Mouse (Mus musculus): ENCODE results near the gene Mchr1.

Gene Mchr1

DNA sequence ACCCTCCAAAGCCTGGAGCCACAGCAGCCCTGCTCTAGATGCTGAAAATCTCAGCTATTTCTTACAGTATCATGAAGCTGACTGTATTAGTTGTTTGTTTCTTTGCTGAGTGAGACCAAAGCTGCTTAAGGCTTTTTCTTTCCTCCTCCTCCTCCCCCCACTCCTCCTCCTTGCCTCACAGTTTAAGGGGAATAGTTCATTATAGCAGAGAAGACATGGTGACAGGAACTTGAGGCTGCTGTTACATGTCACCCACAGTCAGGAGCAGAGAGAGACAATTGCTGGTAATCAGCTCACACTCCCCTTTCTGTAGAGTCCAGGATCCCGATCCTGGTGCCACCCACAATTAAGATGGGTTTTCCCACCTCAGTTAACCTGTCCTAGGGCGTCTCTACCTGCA, 38.1 kb downstream of the Mchr1 start:
- DNase-seq (ENCODE audit: low spot score in 2 of 2) = no peak

DNA sequence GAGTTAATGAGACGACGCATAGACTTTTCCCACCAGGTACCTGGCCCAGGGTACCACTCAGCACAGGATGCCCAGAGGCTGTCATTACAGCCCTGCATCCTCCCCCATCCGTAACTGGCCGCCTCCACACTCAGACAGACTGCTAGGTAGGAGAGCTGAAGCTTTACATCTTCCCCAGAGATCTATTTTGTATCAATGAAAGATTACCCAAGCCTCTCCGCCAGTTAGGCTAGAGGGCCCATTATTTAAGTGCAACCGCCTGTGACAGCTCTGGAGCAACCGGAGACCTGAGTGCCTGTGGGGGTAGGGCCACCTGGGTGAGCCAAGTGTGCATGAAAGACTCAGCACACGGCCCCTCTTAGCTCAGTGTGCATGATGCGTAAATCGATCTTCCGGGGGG, 42.6 kb downstream of the Mchr1 start:
- DNase-seq (ENCODE audit: low spot score in 2 of 2) = no peak

DNA sequence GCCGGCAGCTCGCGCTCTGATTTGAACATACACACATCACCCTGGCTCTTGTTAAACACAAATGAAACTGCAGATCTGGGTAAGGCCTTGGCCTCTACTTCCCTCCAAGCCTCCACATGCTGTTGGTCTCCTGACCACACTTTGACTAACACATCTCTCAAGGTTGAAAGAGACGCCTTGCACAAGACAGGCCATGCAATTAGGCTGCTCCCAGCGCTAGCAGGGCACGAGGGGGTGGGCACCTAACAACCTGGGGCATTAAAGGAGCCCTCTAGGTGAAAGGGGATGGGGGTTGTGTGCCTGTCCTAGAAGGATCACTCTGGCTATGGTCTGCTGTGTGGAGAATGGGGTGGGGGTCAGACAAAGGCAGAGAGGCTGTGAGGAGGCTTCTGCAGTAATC, 43.4 kb downstream of the Mchr1 start:
- no peak for DNase-seq (ENCODE audit: low spot score in 2 of 2)

DNA sequence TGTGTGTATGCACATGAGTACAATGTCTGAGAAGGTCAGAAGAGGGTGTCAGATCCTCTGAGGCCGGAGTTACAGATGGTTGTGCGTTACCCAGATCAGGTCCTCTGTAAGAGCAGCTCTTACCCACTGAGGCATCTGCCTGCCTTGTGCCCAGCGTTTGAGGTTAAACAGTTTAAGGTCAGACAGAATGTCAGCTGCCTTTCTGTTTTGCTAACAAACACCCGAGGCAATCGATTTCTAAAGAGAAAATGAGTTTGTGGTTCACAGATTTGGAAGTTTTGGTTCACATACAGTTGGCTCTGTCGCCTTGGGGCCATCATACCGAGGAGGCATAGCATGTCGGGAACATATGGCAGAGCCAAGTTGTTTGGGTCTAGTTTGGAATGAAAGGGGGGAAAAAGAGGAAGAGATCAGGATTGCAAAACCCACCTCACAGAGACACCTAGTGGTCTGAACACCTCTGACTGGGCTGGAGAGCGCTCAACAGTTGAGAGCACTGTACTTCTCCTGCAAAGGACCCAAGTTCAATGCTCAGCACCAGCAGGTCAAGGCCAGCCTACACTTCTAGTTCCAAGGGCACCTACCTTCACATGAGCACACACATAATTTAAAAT, 48.9 kb downstream of the Mchr1 start:
- no peak for DNase-seq (ENCODE audit: low spot score in 2 of 2)

Measured in right cerebral cortex, postnatal 10 days (tissue).